ENCODE assay signal across 16 mouse cellular contexts in genomic region chr13:114343001-114343400, GRCm38 (mm10). TPM values are rescaled to one million over a fixed set of nuclear protein-coding genes. Genes with fewer than 3 reads are reported as not detected.
DNase-seq lines count a peak whose midpoint lies in the region; ATAC-seq and TF ChIP-seq lines count a peak whose summit lies in the region.
"Had no signal": no experiment of that assay in that cellular context is flagged by ENCODE, and none has a peak within 500 bp of the region (broad histone marks: within the 10 kb centered on the region; RNA-seq: fewer than 3 reads in every experiment).

No protein-coding gene starts in this region.

- peak overlapping the region; percentile 49 for H3K9ac ChIP-seq in hindbrain, embryonic 13.5 days
- no peak overlapping the region for H3K9ac ChIP-seq in hindbrain, postnatal 0 days (replicated peaks; ENCODE audit: low read length)
- no peak overlapping the region for H3K9ac ChIP-seq in liver, embryonic 11.5 days (ENCODE audit: low read depth, low read length)
- H3K9ac ChIP-seq: embryonic facial prominence, embryonic 12.5 days; limb, embryonic 13.5 days had no signal

- TF ChIP-seq POLR2A in lung, adult 2 months (IDR thresholded peaks at IDR 0.05; ENCODE audit: borderline replicate concordance, extremely low read depth, low read depth, low read length) = no peak

- H3K9me3 ChIP-seq in hindbrain, embryonic 13.5 days = no peaks in the 10 kb centered on the region
- H3K9me3 ChIP-seq in hindbrain, postnatal 0 days (ENCODE audit: low read length) = no peaks in the 10 kb centered on the region
- H3K9me3 ChIP-seq in liver, embryonic 11.5 days (ENCODE audit: control insufficient read depth, low read length) = no peaks in the 10 kb centered on the region
- H3K9me3 ChIP-seq: embryonic facial prominence, embryonic 12.5 days; limb, embryonic 13.5 days had no signal

- peak; percentile 13 for DNase-seq in adrenal gland, adult 2 months
- DNase-seq in adrenal gland, adult 8-10 months = no peak
- DNase-seq in hindbrain, postnatal 0 days (ENCODE audit: low spot score) = no peak
- peak; percentile 16 for DNase-seq in ES-CJ7 (ENCODE audit: low read depth, low spot score)
- no peak for DNase-seq in liver, embryonic 11.5 days (ENCODE audit: low spot score)
- no peak for DNase-seq in lung, adult 2 months
- no peak for DNase-seq in right cerebral cortex, adult 18-20 months
- DNase-seq: cerebellum, adult 11-12 months; gastrocnemius, postnatal 14 days; kidney, adult 11 months; layer of hippocampus, adult 9-11 months; lung, postnatal 36 days had no signal

- ATAC-seq in hindbrain, embryonic 13.5 days (ENCODE audit: low FRiP score) = no peak
- ATAC-seq in hindbrain, postnatal 0 days = no peak
- peak; percentile 77 for ATAC-seq in liver, embryonic 11.5 days (replicated peaks; ENCODE audit: low FRiP score)
- ATAC-seq: forebrain, embryonic 16.5 days had no signal

- no peak overlapping the region for H3K4me3 ChIP-seq in hindbrain, embryonic 13.5 days
- H3K4me3 ChIP-seq in hindbrain, postnatal 0 days (ENCODE audit: low read length) = no peak overlapping the region
- H3K4me3 ChIP-seq in liver, embryonic 11.5 days (ENCODE audit: low read depth, low read length) = no peak overlapping the region
- no peak overlapping the region for H3K4me3 ChIP-seq in lung, adult 2 months (replicated peaks; ENCODE audit: extremely low read depth, low read depth, low read length)
- H3K4me3 ChIP-seq: embryonic facial prominence, embryonic 12.5 days; limb, embryonic 13.5 days had no signal

- TF ChIP-seq CTCF in hindbrain, postnatal 0 days (IDR thresholded peaks at IDR 0.05; ENCODE audit: low read depth) = no peak
- TF ChIP-seq CTCF in lung, adult 2 months (IDR thresholded peaks at IDR 0.05; ENCODE audit: insufficient read depth, low read length) = no peak

- peaks cover 12% of the 10 kb centered on the region for H3K4me1 ChIP-seq in hindbrain, embryonic 13.5 days (replicated peaks)
- no peaks in the 10 kb centered on the region for H3K4me1 ChIP-seq in hindbrain, postnatal 0 days (ENCODE audit: insufficient read depth, low read length)
- peaks cover 12% of the 10 kb centered on the region for H3K4me1 ChIP-seq in liver, embryonic 11.5 days (replicated peaks; ENCODE audit: control insufficient read depth, insufficient read depth, low read length)
- no peaks in the 10 kb centered on the region for H3K4me1 ChIP-seq in lung, adult 2 months (ENCODE audit: control insufficient read depth, insufficient read depth, low read length)
- H3K4me1 ChIP-seq: embryonic facial prominence, embryonic 12.5 days had no signal

- H3K36me3 ChIP-seq in hindbrain, embryonic 13.5 days = no peaks in the 10 kb centered on the region
- no peaks in the 10 kb centered on the region for H3K36me3 ChIP-seq in hindbrain, postnatal 0 days (ENCODE audit: insufficient read depth, low read length)
- no peaks in the 10 kb centered on the region for H3K36me3 ChIP-seq in liver, embryonic 11.5 days (ENCODE audit: control insufficient read depth, insufficient read depth, low read length)
- H3K36me3 ChIP-seq: embryonic facial prominence, embryonic 12.5 days; limb, embryonic 13.5 days had no signal

- WGBS in hindbrain, embryonic 13.5 days = 20% methylated on average over 8 of the region's 8 CpGs
- 27% methylated on average over 8 of the region's 8 CpGs for WGBS in hindbrain, postnatal 0 days
- WGBS in liver, embryonic 11.5 days = 20% methylated on average over 8 of the region's 8 CpGs
- 59% methylated on average over 8 of the region's 8 CpGs for WGBS in lung, adult 2 months

- H3K4me2 ChIP-seq in hindbrain, embryonic 13.5 days = no peak overlapping the region
- H3K4me2 ChIP-seq in hindbrain, postnatal 0 days (ENCODE audit: low read depth, low read length) = no peak overlapping the region
- H3K4me2 ChIP-seq in liver, embryonic 11.5 days = peak overlapping the region; percentile 47
- H3K4me2 ChIP-seq: embryonic facial prominence, embryonic 12.5 days; limb, embryonic 13.5 days had no signal

- no peak overlapping the region for H3K27ac ChIP-seq in hindbrain, embryonic 13.5 days
- no peak overlapping the region for H3K27ac ChIP-seq in hindbrain, postnatal 0 days
- no peak overlapping the region for H3K27ac ChIP-seq in liver, embryonic 11.5 days (ENCODE audit: low read depth, low read length)
- H3K27ac ChIP-seq: embryonic facial prominence, embryonic 12.5 days; limb, embryonic 13.5 days had no signal

- H3K27me3 ChIP-seq in hindbrain, embryonic 13.5 days = no peaks in the 10 kb centered on the region
- no peaks in the 10 kb centered on the region for H3K27me3 ChIP-seq in hindbrain, postnatal 0 days (ENCODE audit: insufficient read depth, low read length)
- H3K27me3 ChIP-seq in liver, embryonic 11.5 days (replicated peaks; ENCODE audit: control insufficient read depth, insufficient read depth, low read length) = no peaks in the 10 kb centered on the region
- H3K27me3 ChIP-seq: embryonic facial prominence, embryonic 12.5 days; limb, embryonic 13.5 days had no signal

RNA-seq across cellular contexts. Expression of gene Ndufs4, which starts 45.1 kb away (rescaled TPM):
- 100 to 1,000 TPM; 180 to 234 TPM for total RNA-seq in adrenal gland, adult 2 months (2021)
- 37.9 and 55.0 TPM in 2 replicates for polyA plus RNA-seq in adrenal gland, adult 2 months (2012; rRNA removed)
- 100 to 1,000 TPM; 142 to 204 (median 165) TPM for total RNA-seq in adrenal gland, adult 8-10 months (2022)
- polyA plus RNA-seq in hindbrain, embryonic 13.5 days (2015; fragmentation: Nextera tagmentation; extraction: Ambion mirVana) = 369 and 382 TPM in 2 replicates
- 47.7 and 58.1 TPM in 2 replicates for total RNA-seq in hindbrain, postnatal 0 days (2014; rRNA removed)
- 422 and 423 TPM in 2 replicates for polyA plus RNA-seq in hindbrain, postnatal 0 days (2015; fragmentation: Nextera tagmentation; extraction: Ambion mirVana)
- 221 and 235 TPM in 2 replicates for polyA plus RNA-seq in liver, embryonic 11.5 days (2014; fragmentation: Nextera tagmentation; extraction: Ambion mirVana)
- 16.5 and 24.8 TPM in 2 replicates for polyA plus RNA-seq in lung, adult 2 months (2012; rRNA removed)

Comparison
In these comparisons a context has a peak if more than half of its experiments do, and no peak if none do; other contexts are left out.
1. DNase-seq: peak in adrenal gland, adult 2 months (single experiment) and ES-CJ7 (single experiment); none in adrenal gland, adult 8-10 months (single experiment), hindbrain, postnatal 0 days (single experiment), liver, embryonic 11.5 days (single experiment), lung, adult 2 months (single experiment) and right cerebral cortex, adult 18-20 months (single experiment).